Mouse (Mus musculus) urinary bladder, postnatal 25 days (tissue): ENCODE data around the gene Gadl1.
"Not testable (repeated sequence)": the region's sequence is repeated elsewhere in the genome, so short reads cannot be mapped to it uniquely, and the experiment has no call there.

Source experiments
- DNase-seq: peaks from one replicate; pipeline ENCODE4 v3.0.0; 2022; ENCODE audit warnings: low spot score

The Gadl1 gene

DNA sequence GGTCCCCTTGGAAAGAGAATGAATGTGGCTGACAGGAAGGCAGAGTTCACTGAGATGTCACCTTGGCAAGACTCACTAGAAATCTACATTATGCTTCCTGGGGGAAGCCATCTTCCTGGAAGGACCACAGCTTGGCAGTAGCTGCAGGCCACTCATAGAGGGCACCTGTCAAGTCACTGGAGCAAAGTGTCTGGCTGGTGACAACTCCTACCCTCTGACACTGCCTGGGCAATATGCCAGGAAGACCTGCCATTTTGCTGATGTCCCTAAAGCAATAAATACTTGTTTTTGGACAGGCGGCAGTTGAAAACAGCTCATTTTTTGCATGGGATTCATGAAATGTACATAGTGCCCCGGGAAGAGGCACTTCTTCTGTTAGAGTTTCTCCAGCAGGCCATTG is 119.8 kb downstream of the Gadl1 start:
- DNase-seq: no peak

DNA sequence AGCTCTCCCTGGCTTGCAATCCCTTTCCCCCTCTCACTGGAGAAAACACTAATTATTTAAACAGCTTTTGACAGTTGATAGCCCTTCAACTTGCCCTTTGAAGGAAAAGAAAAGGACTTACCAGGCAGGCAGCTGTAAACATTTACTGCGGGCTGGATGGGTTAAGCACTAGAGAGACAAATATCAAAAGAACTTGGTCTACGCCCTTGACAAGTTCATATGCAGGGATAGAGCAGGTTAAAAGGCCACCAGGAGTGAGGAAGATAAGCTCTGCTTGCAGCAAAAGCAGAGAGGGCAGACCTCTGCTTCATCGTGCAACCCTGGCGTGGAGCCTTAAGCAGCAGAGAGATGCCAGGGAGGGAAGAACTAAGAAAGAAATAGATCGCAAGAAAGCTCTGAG is 123.5 kb downstream of the Gadl1 start:
- no peak for DNase-seq

DNA sequence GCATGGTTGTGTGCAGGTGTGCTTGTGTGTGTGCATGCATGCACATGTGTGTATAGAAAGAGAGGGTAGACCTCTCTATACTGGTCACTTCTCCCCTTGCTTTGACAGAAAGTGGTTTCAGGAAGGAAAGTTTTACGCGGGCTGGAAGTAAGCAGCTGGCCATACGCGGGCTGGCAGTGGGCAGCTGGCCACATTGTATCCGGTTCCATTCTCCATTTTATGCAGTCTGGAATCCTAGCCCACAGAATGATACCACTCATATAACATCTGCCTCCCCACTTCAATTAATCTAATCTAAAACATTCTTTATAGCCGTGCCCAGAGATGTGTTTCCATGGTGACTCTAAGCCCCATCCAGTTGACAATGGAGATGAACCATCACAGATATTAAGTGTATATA is 129.0 kb downstream of the Gadl1 start:
- no peak for DNase-seq

DNA sequence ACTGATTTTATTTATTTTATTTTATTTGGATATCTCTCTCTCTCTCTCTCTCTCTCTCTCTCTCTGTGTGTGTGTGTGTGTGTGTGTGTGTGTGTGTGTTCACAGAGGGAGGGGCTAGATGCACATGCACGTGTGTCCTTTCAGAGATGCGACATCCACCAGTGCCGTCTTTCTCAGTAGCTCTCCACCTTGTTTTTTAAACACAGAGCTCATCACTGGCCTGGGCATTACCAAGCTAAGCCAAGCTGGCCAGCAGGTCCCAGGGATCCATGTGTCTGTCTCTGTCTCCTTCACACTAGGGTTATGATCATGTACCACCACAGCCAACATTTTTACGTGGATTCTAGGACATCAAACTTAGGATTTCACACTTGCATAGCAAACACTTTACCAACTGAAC is 130.7 kb downstream of the Gadl1 start:
- no peak for DNase-seq

DNA sequence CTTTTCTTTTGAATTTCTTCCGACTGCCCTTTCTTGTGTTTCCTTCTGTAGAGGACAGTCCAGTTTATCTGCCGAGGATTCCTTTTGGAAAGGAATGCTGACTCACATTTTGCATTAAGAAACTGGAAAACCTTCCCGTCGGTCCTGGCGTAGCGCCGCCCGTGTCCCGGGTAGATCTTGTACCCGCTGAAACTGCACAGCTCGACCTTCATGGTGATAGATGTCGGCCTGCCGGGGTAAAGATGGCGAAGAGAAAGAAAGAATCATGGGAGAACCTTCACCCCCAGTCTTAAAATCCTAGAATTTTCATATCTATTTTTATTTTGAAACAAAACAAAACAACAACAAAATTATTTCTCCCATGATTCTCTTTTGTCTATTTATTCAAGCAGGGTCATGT is 131.6 kb downstream of the Gadl1 start:
- DNase-seq: not testable (repeated sequence)

DNA sequence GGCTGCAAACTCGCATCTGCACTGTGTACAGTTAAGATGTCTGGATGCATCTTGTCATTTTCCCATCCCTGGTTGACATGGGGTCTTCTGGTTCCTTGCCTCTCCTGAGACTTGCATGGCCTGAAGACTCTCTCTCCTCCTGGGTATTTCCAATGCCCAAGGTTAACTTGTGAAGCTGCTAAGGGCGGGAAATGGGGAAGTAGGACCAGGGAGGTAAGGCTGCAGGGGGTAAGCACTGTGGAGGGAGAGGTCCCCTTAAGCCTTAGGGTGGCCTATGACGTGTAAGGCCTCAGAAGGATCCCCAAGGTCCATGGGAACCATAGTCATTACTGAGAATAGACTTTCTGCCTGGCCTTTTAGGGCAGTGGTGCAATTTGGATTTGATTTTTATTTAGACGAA is 132.1 kb downstream of the Gadl1 start:
- DNase-seq: no peak

DNA sequence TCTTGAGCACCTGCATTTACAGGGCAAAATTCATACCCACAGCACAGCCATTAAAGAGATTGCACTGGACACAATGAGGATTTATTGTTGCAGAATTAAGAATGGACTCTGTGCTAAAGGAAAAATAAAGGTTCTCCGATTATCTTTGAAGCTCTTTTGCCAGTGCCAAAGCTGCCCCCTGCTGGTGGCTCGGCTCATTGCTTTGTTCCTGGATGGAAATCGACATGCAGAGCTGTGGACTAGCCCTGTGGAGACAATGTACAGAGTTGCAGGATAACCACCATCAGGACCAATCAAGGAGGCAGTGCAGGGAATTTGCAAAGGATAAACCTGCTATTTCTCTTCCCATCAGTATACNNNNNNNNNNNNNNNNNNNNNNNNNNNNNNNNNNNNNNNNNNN is 132.5 kb downstream of the Gadl1 start:
- DNase-seq: peak; percentile 85

DNA sequence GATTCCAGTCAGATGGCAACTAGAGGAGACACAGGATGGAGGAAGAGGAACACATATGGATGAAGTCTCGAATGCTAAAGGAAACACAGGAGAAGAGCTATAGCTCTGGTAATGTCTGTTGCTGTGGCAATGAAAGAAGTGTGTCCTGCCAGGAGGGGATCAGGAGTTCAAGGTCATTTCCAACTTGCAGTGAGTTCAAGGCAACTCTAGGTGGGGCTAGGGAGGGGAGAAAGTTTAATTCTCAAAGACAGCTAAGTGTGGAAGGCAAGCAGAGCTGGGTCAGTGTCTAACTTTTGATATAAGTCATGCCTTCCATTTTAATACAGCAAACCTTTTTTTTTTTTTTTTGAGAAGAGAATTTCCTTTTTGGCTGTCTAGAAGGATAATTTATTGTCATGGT is 140.7 kb downstream of the Gadl1 start:
- DNase-seq: no peak

DNA sequence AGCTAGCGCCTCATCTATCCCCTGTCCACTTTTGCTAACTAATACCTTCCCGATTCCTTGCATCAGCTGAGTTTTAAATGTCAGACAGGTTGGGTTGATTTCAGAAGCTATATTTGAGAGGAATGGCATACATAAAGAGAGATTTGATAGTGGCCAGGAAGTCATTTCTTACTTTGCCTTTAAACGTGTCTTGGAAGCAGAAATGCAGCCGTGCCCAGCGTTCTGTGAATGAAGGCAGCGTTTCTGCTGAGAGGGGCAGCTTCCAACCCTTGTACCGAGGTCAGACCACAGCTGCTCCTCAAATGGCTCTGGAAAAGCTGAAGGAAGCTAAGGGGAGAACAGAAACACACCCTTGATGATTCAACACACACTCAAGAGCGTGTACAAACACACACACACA is 144.7 kb downstream of the Gadl1 start:
- DNase-seq: no peak

DNA sequence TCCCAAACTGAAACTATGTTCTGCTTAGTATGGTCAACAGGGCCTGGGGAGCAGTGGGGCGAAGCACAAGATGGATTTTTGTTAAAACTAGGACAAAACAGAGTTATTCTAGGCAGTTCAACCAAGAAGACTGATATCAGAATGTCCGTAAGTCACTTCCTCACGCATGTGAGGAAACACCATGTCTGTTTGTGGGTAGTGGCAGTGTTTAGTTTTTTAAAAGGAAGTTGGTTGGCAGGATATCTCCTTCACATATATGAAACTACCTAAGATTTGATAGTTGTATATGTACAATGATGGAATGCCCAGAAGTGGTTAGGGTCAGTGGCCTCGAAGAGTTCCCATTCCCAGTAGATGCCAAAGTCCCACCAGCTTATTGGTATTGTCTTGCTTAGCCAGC is 149.2 kb downstream of the Gadl1 start:
- no peak for DNase-seq

DNA sequence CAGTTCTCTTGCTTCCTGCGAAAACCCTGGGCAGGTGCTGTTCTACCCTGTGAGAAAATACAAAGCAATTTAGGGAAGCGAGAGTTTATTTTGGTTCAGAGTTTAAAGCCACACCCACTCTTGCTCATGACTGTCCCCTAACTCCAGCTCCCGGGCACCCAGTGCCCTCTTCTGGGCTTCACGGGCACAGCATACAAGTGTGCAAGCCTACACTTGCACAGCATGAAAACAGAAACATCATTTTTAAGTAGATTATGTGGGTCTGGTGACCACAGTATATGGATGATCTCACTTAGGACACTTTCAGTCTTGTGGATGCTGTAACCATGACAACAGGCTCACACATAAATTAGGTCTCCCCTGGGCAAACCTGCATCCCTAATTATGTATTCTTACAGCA is 149.9 kb downstream of the Gadl1 start:
- no peak for DNase-seq

DNA sequence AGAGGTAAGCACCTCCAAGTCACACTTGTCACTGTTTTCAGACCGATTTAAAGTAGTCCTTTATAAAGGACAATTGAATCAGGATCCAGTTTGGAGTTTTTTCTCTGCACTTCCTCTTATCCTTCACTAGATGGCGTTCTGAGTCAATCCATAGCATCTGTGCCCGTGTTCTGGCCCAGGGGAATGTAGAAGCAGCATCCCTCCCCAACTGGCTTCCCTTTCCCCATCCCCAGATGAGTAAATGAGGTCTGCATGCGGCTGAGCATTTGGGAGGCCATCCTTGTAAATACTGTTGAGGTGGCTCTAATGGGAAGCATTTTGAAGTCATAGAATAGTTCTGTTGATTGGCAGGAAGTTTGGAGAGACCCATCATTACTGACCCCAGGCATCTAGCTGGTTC is 151.4 kb downstream of the Gadl1 start:
- DNase-seq: no peak

DNA sequence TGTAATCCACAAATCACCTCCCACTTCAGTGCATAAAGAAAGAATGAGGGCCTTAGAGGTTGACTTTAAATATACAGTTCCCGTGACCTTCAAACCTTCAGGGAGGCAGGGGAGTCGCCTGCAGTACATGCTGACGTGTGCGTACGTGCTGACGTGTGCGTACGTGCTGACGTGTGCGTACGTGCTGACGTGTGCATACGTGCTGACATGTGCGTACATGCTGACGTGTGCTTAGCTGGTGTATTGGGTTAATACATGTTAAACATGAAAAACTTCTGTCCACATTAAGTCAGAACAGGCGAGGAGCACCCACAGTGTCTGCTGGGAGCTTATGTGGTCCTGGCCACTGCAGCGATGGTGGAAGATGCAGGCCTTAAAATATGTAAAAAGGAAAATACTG is 155.5 kb downstream of the Gadl1 start:
- DNase-seq: no peak

DNA sequence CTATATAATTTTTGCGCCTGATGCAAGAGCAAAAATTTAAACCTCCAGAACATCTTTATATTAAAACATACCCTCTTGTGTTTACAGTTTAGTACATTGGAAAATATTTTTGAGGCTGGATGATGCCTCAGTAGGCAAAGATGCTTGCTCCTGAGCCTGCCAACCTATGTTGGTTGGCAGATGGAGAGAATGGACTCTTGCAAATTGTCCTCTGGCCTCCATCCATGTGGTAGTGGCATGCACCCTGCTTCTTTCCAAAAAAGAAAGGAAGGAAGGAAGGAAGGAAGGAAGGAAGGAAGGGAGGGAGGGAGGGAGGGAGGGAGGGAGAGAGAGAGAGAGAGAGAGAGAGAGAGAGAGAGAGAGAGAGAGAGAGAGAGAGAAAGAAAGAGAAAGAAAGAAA is 162.3 kb downstream of the Gadl1 start:
- DNase-seq: not testable (repeated sequence)

DNA sequence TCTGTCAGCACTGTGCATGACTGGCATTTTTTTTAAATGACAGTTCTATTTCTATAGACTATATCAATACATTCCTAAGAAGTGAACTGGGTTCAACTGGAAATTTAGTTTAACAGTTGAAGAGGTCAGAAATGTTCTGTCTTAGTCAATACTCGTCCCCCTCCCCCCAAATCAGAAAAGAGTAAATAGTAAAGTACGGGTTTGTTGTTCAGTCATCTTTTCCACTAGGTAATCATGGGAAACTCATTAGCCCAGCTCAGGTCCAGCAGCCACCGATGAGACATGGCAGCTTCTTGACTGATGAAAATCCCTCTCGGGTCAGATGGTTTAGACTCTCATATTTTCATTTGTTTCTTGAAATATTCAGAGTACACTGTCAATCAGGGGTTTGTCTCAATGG is 166.9 kb downstream of the Gadl1 start:
- no peak for DNase-seq

DNA sequence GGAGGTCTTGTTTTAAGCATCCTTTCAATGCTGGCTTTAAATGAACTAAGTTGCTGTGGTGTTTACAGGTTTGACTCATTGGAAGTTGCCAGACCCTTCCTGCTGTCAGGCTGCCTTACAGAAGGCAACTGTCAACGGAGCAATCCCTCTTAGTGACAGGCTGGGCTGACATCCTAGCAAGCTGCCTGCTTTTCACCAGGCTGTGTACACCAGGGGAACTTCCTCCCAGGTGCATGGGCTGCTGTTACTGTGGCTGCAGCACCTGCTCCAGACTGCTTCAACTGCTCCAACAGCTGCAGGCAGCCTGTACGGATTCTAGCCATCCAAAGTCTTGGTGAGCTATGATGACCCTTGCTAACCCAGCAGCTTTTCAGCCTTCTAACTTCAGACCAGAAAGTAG is 167.7 kb downstream of the Gadl1 start:
- no peak for DNase-seq

DNA sequence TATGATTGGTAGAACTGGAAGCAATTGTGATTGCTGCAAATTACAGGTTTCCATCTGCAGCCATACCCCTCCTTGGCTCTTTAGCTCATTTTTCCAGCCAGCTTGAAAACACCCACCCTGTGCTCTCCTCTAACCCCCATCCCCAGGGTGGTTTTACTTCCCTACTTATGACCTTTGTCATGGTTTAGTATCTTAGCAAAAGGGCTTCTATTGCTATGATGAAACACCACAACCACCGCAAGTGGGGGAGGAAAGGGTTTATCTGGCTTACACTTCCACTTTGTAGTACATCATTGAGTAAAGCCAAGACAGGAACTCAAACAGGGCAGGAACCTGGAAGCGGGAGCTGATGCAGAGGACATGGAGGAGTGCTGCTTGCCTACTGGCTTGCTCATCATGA is 168.2 kb downstream of the Gadl1 start:
- no peak for DNase-seq

DNA sequence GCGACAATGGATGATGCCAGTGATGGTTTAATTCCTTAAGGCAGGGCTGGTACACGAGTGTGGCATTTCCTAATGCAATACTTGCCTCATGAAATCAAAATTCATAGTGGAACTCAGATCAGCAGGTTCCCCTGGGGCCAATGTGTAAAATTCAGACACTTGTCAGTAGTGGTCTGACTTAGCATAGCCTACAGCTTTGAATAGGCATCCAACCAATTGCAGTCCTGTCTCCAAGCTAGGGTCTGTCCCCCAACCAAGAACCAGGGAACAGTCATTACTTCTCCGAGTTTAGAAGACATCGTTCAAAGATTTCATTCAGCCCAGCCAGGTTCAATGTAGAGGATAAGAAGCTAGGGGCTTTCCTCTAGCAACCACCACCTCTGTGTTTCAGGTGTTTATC is 172.5 kb downstream of the Gadl1 start:
- no peak for DNase-seq

DNA sequence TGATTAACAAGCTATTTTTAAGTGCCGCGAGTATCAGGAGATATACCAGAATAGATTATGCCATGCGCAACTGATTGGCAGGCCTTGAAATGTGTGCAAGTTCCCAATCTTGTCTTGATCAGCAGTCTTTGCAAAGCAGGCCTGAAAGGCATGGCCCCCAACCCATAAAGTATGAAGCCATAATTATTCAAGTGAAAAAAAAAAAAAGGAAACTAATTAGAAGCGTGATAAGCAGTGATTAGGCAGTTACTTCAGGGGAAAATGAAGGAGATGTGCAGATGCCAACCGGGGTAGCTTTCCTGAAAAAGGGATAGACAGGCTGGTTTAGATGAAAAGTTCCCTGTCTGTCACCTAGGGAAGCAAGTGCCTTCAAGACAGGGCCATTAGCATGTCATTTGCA is 174.0 kb downstream of the Gadl1 start:
- no peak for DNase-seq

DNA sequence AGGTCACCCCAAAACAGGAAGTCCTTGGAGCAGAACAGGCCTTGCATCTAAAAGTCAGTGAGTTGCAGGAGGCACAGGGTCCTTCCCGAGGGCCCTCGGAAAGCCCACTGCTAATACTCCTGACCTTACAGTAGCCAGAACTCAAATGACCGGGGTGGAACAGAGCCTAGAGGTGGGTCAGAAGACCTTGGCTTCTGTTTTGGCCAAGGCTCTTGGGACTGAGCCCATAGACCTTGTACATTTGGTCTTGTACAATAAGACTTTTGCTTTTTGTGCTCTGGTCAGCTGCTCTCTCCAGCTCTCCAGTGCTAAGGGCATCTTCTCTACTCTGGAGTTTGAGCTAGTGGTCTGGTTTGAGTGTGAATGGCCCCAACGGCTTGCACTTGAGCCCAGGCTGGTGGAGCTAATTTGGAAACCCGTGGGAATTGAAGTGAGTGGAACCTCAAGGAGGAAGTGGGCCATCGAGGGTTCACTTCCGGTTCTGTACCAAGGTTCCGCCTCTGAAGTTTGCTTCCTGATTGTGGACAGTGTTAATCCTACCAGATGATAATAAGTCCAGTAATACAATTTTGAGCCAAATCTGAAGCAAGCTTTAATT is 174.6 kb downstream of the Gadl1 start:
- DNase-seq: no peak

DNA sequence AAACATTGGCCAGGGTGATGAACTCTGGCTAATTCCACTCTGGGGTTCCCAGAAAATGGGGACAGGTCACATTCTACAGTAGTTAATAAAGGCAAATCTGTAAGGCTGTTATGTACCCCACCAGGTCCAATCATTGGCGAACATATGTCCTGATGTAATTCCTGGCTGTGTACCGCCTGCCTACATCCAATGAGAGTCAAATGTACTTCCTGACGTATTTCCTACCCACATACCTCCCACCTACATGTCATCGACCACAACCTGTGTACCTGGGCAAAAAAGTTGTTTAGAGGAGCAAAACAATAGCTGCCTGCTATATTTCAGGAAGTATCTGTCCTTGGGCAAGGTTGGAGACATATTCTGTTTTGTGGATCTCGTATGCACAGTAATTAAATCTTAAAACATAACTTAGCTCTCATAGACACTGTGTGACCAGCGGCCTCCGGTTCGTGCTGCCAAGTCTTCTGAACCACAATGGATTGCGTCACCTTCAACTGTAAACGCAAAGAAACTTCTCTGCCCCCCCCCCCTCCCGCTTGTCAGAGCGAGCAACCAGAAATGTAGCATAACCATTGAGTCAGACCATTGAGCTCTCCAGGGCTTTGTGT is 175.2 kb downstream of the Gadl1 start:
- no peak for DNase-seq

DNA sequence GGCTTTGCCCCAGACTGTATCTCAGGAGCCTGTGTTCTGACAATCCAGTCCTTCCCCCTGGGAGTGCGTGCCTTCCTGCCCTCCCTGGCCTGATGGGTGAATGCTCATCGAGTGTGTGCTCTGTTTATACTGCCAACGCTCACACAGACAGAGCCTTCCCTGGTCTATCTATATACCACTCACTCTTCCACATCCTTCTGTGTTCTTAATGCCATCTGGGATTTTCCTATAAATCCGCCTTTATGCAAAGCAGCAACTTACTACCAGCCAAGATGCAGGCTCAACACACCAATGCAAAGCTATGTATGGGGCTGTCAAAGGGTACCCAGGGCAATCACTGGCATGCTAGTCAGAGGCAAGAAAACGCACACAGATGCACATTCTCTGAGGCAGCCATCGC is 176.7 kb downstream of the Gadl1 start:
- DNase-seq: no peak

DNA sequence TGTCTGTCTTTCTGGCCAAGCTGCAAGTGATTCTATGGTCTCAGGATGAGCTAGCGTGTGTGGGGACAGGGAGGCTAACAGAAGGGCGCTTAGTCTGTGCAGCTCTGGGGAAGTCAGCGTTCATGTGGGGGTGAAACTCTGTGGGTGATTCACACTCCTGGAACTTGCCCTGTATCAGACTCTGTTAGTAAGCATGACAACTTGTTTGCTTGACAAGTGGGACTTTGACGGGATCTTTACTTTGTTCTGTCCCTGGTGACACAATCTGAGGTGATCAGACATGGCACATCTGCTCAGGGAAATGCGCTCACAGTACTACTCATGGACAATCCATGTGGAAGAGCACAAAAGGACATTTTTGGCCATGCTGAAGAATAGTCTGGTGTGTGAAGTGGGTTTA is 178.0 kb downstream of the Gadl1 start:
- DNase-seq: no peak

DNA sequence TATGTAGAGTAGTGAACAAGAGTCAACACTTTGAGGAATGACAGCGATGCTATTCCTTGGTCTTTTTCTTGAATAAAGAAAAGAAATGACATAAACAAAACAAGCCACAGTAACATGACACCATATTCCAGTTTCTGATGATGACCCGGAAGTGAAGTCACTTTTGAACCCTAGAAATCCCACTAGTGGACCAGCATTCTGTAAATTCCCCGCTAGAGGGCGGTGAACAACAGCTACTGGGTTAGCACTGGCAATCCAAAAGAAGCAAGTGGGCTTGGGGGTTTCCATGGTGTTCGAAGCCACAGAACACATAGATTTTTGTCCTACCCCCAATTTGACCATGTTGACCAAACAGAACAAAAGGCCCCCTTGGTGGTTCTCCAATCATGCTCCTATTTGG is 178.6 kb downstream of the Gadl1 start:
- peak; percentile 54 for DNase-seq

DNA sequence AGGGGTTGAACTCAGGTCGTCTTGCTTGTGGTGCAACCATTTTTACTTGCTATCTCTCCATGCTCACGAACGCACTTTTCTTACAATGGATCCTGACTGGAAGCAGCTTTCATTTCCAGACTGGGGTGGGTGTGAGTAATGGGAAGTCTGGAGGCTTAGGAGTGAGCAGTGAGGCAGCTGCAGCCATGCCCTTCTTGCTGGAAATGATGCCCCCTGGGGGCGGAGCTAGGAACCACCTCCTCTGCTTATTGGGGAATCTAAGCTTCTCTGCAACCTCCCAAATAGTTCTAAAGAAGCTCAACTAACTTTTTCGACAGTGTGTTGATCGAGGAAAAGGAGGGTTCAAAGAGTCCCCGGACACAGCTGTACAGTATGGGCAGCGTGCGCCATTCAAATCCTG is 179.7 kb downstream of the Gadl1 start:
- no peak for DNase-seq
